Mouse (Mus musculus) heart, postnatal 4 days (tissue): Measurements from ENCODE around the gene Dnm2. TPM values are rescaled to one million over a fixed set of nuclear protein-coding genes. Genes with fewer than 3 reads are reported as not detected.
A peak's percentile ranks its signal among the peaks of the same experiment; 100 is the strongest.
"Not testable (repeated sequence)": the region's sequence is repeated elsewhere in the genome, so short reads cannot be mapped to it uniquely, and the experiment has no call there.

Experiments used
- DNase-seq: peaks from one replicate; pipeline ENCODE4 v3.0.0; 2021
- total RNA-seq, 2 experiments: library from RNA; stranded (reverse); gene quantifications; 2 replicates each; pipeline ENCODE4 v1.2.3; 2021

The Dnm2 gene
- total RNA-seq, 2 experiments from 2014 or later: 83.9 to 86.7 TPM

GRCm38 (mm10) chr9:21456930-21457634, 32.4 kb downstream of the Dnm2 start:
- DNase-seq: no peak

GRCm38 (mm10) chr9:21458821-21459220, 34.1 kb downstream of the Dnm2 start:
- no peak for DNase-seq

GRCm38 (mm10) chr9:21460400-21460940, 35.8 kb downstream of the Dnm2 start:
- no peak for DNase-seq

- peak; percentile 77 for DNase-seq
These were observed 38.5 kb downstream of the Dnm2 start for GRCm38 (mm10) chr9:21463138-21463590.

- DNase-seq: no peak
These were observed 39.3 kb downstream of the Dnm2 start for GRCm38 (mm10) chr9:21463766-21464564.

GRCm38 (mm10) chr9:21464565-21464928, 39.8 kb downstream of the Dnm2 start:
- DNase-seq: not testable (repeated sequence)

GRCm38 (mm10) chr9:21469032-21470024, 44.6 kb downstream of the Dnm2 start:
- DNase-seq: peak; percentile 63

GRCm38 (mm10) chr9:21472913-21473312, 48.2 kb downstream of the Dnm2 start:
- DNase-seq: no peak

- DNase-seq: no peak
These were observed 53.0 kb downstream of the Dnm2 start for GRCm38 (mm10) chr9:21477707-21478106.

- peak; percentile 45 for DNase-seq
These were observed 59.4 kb downstream of the Dnm2 start for GRCm38 (mm10) chr9:21484065-21484464.

GRCm38 (mm10) chr9:21488246-21488645, 63.5 kb downstream of the Dnm2 start:
- not testable (repeated sequence) for DNase-seq

- DNase-seq: no peak
These were observed 66.0 kb downstream of the Dnm2 start for GRCm38 (mm10) chr9:21490696-21491095.

- no peak for DNase-seq
These were observed 69.2 kb downstream of the Dnm2 start for GRCm38 (mm10) chr9:21493907-21494306.

- DNase-seq: no peak
These were observed 70.0 kb downstream of the Dnm2 start for GRCm38 (mm10) chr9:21494726-21495125.

GRCm38 (mm10) chr9:21496308-21497049, 71.8 kb downstream of the Dnm2 start:
- DNase-seq: no peak

GRCm38 (mm10) chr9:21497050-21497542, 72.4 kb downstream of the Dnm2 start:
- no peak for DNase-seq

GRCm38 (mm10) chr9:21497664-21498063, 73.0 kb downstream of the Dnm2 start:
- no peak for DNase-seq

GRCm38 (mm10) chr9:21498284-21498902, 73.7 kb downstream of the Dnm2 start:
- DNase-seq: no peak

- DNase-seq: no peak
These were observed 78.6 kb downstream of the Dnm2 start for GRCm38 (mm10) chr9:21503352-21503751.

GRCm38 (mm10) chr9:21505767-21506166, 81.1 kb downstream of the Dnm2 start:
- DNase-seq: no peak
